Mouse (Mus musculus): ENCODE results near the gene Fam53b. TPM values are rescaled to one million over a fixed set of nuclear protein-coding genes. Genes with fewer than 3 reads are reported as not detected.

Gene Fam53b
- polyA plus RNA-seq, 1 experiment from 2014 or later: 14.7 TPM

- H3K27ac ChIP-seq (ENCODE audit: low read depth, low read length): no peak overlapping the region
- no peaks in the 10 kb centered on the region for H3K27me3 ChIP-seq (replicated peaks; ENCODE audit: control insufficient read depth, insufficient read depth, low read length)
- no peak overlapping the region for H3K9ac ChIP-seq (ENCODE audit: low read depth, low read length)
- no peaks in the 10 kb centered on the region for H3K9me3 ChIP-seq (ENCODE audit: control insufficient read depth, low read length)
- no peak overlapping the region for H3K4me2 ChIP-seq (ENCODE audit: low read length)
- H3K36me3 ChIP-seq (ENCODE audit: control insufficient read depth, insufficient read depth, low read length): no peaks in the 10 kb centered on the region
- H3K4me1 ChIP-seq (ENCODE audit: control insufficient read depth, insufficient read depth, low read depth, low read length): peaks cover 14% of the 10 kb centered on the region
- peak; percentile 41; the same call in 1 of the 2 replicates for ATAC-seq
- H3K4me3 ChIP-seq (ENCODE audit: low read length): no peak overlapping the region
- WGBS: 68% methylated on average over 5 of the region's 5 CpGs
Measured at GRCm38 (mm10) chr7:132758875-132759274, 54.8 kb downstream of the Fam53b start.

GRCm38 (mm10) chr7:132756325-132756724 lies 57.4 kb downstream of the Fam53b start:
- no peak for ATAC-seq
- no peak overlapping the region for H3K4me3 ChIP-seq (ENCODE audit: low read length)
- 94% methylated on average over 5 of the region's 5 CpGs for WGBS
- no peak overlapping the region for H3K27ac ChIP-seq (ENCODE audit: low read depth, low read length)
- H3K27me3 ChIP-seq (replicated peaks; ENCODE audit: control insufficient read depth, insufficient read depth, low read length): no peaks in the 10 kb centered on the region
- no peaks in the 10 kb centered on the region for H3K9me3 ChIP-seq (ENCODE audit: control insufficient read depth, low read length)
- no peak overlapping the region for H3K9ac ChIP-seq (ENCODE audit: low read depth, low read length)
- peaks cover 22% of the 10 kb centered on the region for H3K4me1 ChIP-seq (ENCODE audit: control insufficient read depth, insufficient read depth, low read depth, low read length)
- H3K4me2 ChIP-seq (ENCODE audit: low read length): no peak overlapping the region
- no peaks in the 10 kb centered on the region for H3K36me3 ChIP-seq (ENCODE audit: control insufficient read depth, insufficient read depth, low read length)

DNA sequence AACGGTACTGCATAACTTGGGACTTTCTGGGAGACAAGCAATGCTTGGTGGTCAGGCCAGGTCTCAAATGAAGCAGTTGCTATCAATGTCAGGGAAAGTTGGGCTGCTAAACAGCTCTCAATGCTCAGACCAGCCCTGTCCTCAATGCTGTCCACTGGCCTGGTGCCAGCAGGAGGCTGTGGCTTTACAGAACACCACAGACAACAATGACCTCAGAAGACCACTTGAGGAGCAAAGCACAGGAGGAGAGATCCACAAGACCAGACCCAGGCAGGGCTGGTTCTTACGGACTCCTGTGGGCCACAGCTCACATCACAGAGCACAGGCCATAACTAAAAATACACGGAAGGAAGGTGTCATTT lies 59.3 kb downstream of the Fam53b start:
- ATAC-seq: peak; percentile 57; the same call in 1 of the 2 replicates
- Histone ChIP-seq H3K4me2 (ENCODE audit: low read length) (no peak overlapping the region), H3K9me3 (ENCODE audit: control insufficient read depth, low read length) (no peaks in the 10 kb centered on the region), H3K4me3 (ENCODE audit: low read length) (no peak overlapping the region), H3K36me3 (ENCODE audit: control insufficient read depth, insufficient read depth, low read length) (no peaks in the 10 kb centered on the region), H3K27me3 (replicated peaks; ENCODE audit: control insufficient read depth, insufficient read depth, low read length) (no peaks in the 10 kb centered on the region), H3K4me1 (ENCODE audit: control insufficient read depth, insufficient read depth, low read depth, low read length) (peaks cover 22% of the 10 kb centered on the region), H3K27ac (ENCODE audit: low read depth, low read length) (peak overlapping the region; percentile 52), H3K9ac (ENCODE audit: low read depth, low read length) (no peak overlapping the region)
- WGBS: 52% methylated on average over 3 of the region's 3 CpGs

DNA sequence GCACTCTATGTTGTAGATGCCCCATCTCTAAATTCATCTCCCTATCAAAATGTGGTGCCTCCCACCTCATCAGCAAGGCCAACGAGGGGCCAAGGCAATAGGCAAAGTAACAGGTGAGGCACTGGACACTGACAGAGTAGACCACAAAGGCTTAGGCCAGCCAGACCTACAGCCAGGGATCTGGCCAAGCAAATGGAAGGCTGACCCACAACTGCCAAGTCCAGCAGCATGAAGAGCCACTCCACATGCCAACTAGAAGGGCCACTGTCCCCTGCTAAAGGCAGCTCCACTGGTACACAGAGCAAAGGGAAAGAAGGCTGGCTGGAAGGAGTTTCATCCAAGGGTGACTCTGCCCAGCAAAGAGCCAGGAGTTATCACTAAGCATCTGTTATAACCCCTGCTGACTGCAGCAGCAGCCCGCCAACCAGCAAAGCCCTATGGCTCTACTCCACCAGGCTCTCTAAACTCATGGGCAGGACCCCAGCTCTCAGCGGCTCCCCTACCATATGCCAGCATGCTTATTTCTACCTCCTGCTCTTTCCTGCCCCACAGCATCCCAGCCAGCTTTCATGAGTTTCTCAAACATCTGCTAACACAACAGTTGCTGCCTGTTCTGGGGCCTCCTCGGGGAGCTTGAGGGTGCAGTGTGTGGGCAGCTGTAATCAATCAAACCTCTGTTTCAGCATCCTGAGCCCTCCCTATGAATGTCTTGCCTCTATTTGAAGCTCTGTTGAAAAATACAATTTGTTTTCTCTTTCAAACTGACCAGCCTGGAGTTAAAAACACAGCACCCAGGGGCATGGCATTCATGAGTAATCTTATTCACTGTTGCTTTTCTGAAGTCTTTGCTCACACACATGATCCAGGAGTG lies 59.9 kb downstream of the Fam53b start:
- no peaks in the 10 kb centered on the region for H3K9me3 ChIP-seq (ENCODE audit: control insufficient read depth, low read length)
- no peaks in the 10 kb centered on the region for H3K36me3 ChIP-seq (ENCODE audit: control insufficient read depth, insufficient read depth, low read length)
- H3K27me3 ChIP-seq (replicated peaks; ENCODE audit: control insufficient read depth, insufficient read depth, low read length): no peaks in the 10 kb centered on the region
- no peak overlapping the region for H3K4me3 ChIP-seq (ENCODE audit: low read length)
- H3K9ac ChIP-seq (ENCODE audit: low read depth, low read length): no peak overlapping the region
- 36% methylated on average over 4 of the region's 4 CpGs for WGBS
- peak; percentile 74 for ATAC-seq
- H3K4me1 ChIP-seq (ENCODE audit: control insufficient read depth, insufficient read depth, low read depth, low read length): peaks cover 22% of the 10 kb centered on the region
- no peak overlapping the region for H3K4me2 ChIP-seq (ENCODE audit: low read length)
- peak overlapping the region; percentile 52 for H3K27ac ChIP-seq (ENCODE audit: low read depth, low read length)

- Histone ChIP-seq H3K27ac (ENCODE audit: low read depth, low read length) (no peak overlapping the region), H3K4me2 (ENCODE audit: low read length) (no peak overlapping the region), H3K4me3 (ENCODE audit: low read length) (no peak overlapping the region), H3K4me1 (ENCODE audit: control insufficient read depth, insufficient read depth, low read depth, low read length) (peaks cover 22% of the 10 kb centered on the region), H3K36me3 (ENCODE audit: control insufficient read depth, insufficient read depth, low read length) (no peaks in the 10 kb centered on the region), H3K9ac (ENCODE audit: low read depth, low read length) (no peak overlapping the region), H3K9me3 (ENCODE audit: control insufficient read depth, low read length) (no peaks in the 10 kb centered on the region), H3K27me3 (replicated peaks; ENCODE audit: control insufficient read depth, insufficient read depth, low read length) (no peaks in the 10 kb centered on the region)
- 70% methylated on average over 2 of the region's 2 CpGs for WGBS
- ATAC-seq: no peak
Measured at GRCm38 (mm10) chr7:132751716-132752115, 62.0 kb downstream of the Fam53b start.

- Histone ChIP-seq H3K27me3 (replicated peaks; ENCODE audit: control insufficient read depth, insufficient read depth, low read length) (no peaks in the 10 kb centered on the region), H3K4me2 (ENCODE audit: low read length) (no peak overlapping the region), H3K4me3 (ENCODE audit: low read length) (no peak overlapping the region), H3K27ac (ENCODE audit: low read depth, low read length) (no peak overlapping the region), H3K9ac (ENCODE audit: low read depth, low read length) (no peak overlapping the region), H3K4me1 (ENCODE audit: control insufficient read depth, insufficient read depth, low read depth, low read length) (peaks cover 15% of the 10 kb centered on the region), H3K9me3 (ENCODE audit: control insufficient read depth, low read length) (no peaks in the 10 kb centered on the region), H3K36me3 (ENCODE audit: control insufficient read depth, insufficient read depth, low read length) (no peaks in the 10 kb centered on the region)
- no peak for ATAC-seq
- WGBS: 92% methylated on average over 11 of the region's 11 CpGs
Measured at GRCm38 (mm10) chr7:132749504-132749903, 64.2 kb downstream of the Fam53b start.

DNA sequence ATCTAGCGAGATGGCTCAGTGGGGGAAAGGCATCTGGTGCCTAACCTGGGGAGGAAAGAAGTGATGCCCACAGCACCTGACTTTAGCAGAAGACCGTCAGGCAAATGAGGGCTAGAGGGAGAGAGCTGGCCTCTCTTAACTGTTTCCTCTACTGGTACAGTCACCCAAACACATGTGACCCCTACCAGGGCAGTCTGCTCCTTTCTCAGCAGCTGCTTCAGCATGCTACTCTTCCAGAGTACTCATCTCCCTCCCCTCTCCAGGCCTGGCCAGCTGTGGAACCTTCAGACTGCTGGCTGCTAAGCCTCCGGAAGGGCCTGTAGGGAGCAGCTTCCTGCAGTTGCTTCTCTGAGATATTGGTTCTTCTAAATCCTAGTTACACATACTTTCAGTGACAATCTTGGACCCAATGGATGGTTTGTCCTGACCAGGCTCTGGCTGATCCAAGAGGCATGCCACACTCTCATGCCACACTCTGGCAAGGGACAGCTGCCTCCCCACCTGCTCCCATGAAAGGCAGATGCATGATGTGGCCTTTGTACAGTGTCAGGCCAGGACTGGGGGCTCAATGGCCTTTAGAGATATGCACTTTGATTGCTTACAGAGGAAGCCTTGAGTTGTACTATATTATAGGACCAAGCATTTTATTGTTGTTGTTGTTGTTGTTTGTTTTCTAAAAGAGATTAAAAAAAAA lies 65.5 kb downstream of the Fam53b start:
- Histone ChIP-seq H3K27ac (ENCODE audit: low read depth, low read length) (no peak overlapping the region), H3K4me3 (ENCODE audit: low read length) (no peak overlapping the region), H3K4me1 (ENCODE audit: control insufficient read depth, insufficient read depth, low read depth, low read length) (0 out of 2 replicates have a peak, but pooled peaks cover 3% of the 10 kb centered on the region), H3K9me3 (ENCODE audit: control insufficient read depth, low read length) (no peaks in the 10 kb centered on the region), H3K4me2 (ENCODE audit: low read length) (no peak overlapping the region), H3K27me3 (replicated peaks; ENCODE audit: control insufficient read depth, insufficient read depth, low read length) (no peaks in the 10 kb centered on the region), H3K36me3 (ENCODE audit: control insufficient read depth, insufficient read depth, low read length) (no peaks in the 10 kb centered on the region), H3K9ac (ENCODE audit: low read depth, low read length) (no peak overlapping the region)
- no peak for ATAC-seq
- WGBS: 82% methylated on average over 3 of the region's 3 CpGs

DNA sequence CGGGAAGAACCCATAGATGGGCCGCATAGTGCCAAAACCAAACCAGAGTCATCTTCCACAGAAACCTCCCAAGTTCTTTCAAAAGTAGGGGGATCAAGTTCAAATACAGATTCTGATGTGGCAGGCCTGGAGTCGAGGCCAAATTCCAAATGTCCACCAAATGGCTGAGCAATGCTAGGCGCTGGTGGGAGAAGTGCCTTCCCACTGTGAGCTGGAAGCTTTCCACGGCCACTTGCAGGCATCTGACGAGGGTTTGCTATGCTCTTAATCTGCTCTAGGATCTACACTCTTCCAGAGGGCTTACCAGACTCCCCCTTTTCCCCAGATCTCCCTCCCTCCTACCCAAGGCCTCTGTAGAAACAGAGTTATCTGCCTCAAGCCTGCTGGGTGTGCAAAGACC lies 66.6 kb downstream of the Fam53b start:
- Histone ChIP-seq H3K27ac (ENCODE audit: low read depth, low read length) (no peak overlapping the region), H3K4me3 (ENCODE audit: low read length) (no peak overlapping the region), H3K36me3 (ENCODE audit: control insufficient read depth, insufficient read depth, low read length) (no peaks in the 10 kb centered on the region), H3K27me3 (replicated peaks; ENCODE audit: control insufficient read depth, insufficient read depth, low read length) (no peaks in the 10 kb centered on the region), H3K9ac (ENCODE audit: low read depth, low read length) (no peak overlapping the region), H3K9me3 (ENCODE audit: control insufficient read depth, low read length) (no peaks in the 10 kb centered on the region), H3K4me1 (ENCODE audit: control insufficient read depth, insufficient read depth, low read depth, low read length) (0 out of 2 replicates have a peak, but pooled peaks cover 2% of the 10 kb centered on the region), H3K4me2 (ENCODE audit: low read length) (no peak overlapping the region)
- 70% methylated on average over 6 of the region's 6 CpGs for WGBS
- ATAC-seq: no peak

DNA sequence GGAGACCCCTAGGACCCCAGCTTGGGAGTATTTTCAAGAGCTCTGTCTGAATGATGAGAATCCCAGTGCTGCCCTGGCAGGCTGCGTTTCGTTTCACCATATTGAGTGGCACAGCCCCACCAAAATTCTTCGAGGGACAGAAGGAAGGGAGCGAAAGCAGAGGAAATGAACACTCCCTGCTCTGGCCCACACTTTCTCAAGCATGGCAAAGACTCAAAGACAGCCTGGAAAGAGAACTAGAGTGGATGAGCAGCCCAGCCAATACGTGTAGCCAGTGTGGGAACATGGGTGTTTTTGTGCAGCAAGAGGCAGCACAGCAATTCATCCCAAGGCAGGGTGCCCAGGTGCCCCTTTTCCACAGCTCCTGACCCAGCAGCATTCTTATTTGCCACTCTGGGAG lies 70.8 kb downstream of the Fam53b start:
- WGBS: 80% methylated on average over 5 of the region's 5 CpGs
- Histone ChIP-seq H3K4me2 (ENCODE audit: low read length) (no peak overlapping the region), H3K27ac (ENCODE audit: low read depth, low read length) (no peak overlapping the region), H3K4me3 (ENCODE audit: low read length) (no peak overlapping the region), H3K4me1 (ENCODE audit: control insufficient read depth, insufficient read depth, low read depth, low read length) (no peaks in the 10 kb centered on the region), H3K36me3 (ENCODE audit: control insufficient read depth, insufficient read depth, low read length) (no peaks in the 10 kb centered on the region), H3K9me3 (ENCODE audit: control insufficient read depth, low read length) (no peaks in the 10 kb centered on the region), H3K9ac (ENCODE audit: low read depth, low read length) (no peak overlapping the region), H3K27me3 (replicated peaks; ENCODE audit: control insufficient read depth, insufficient read depth, low read length) (no peaks in the 10 kb centered on the region)
- no peak for ATAC-seq

Data from hindbrain, embryonic 16.5 days (tissue).